10 mouse cellular contexts compared by ENCODE assay signal in the genomic region with DNA sequence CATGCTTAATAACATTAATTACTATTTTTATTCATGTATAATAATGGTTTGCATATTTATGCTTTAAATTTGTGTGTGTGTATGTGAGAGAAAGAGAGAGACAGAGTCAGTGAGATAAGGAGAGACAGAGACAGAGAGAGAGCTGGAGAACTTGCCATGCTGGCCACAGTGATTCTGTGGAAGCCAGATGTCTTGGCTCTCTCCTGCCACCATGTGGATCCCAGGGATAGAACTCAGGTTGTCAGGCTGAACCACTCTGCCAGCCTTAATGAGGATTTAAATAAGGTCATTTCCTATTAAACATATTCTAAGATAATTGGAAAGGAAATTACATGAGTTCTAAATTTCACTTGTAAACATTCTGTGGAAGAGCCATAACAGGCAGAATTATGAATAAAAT.
DNase-seq lines count a peak whose midpoint lies in the region; ATAC-seq and TF ChIP-seq lines count a peak whose summit lies in the region.
"Had no signal": no experiment of that assay in that cellular context is flagged by ENCODE, and none has a peak within 500 bp of the region (broad histone marks: within the 10 kb centered on the region; RNA-seq: fewer than 3 reads in every experiment).

No protein-coding gene starts in this region.

- no peak overlapping the region for H3K27ac ChIP-seq in forebrain, postnatal 0 days (ENCODE audit: low read depth, low read length)
- no peak overlapping the region for H3K27ac ChIP-seq in midbrain, embryonic 14.5 days (replicated peaks; ENCODE audit: low read depth, low read length)
- H3K27ac ChIP-seq: embryonic facial prominence, embryonic 15.5 days; limb, embryonic 13.5 days had no signal

- no peaks in the 10 kb centered on the region for H3K79me2 ChIP-seq in C2C12 (ENCODE audit: control insufficient read depth, insufficient read depth)

- no peaks in the 10 kb centered on the region for H3K36me3 ChIP-seq in C2C12 (ENCODE audit: control insufficient read depth, insufficient read depth)
- no peaks in the 10 kb centered on the region for H3K36me3 ChIP-seq in forebrain, postnatal 0 days (ENCODE audit: insufficient read depth)
- no peaks in the 10 kb centered on the region for H3K36me3 ChIP-seq in midbrain, embryonic 14.5 days (ENCODE audit: control insufficient read depth, insufficient read depth, low read length)
- H3K36me3 ChIP-seq: embryonic facial prominence, embryonic 15.5 days; limb, embryonic 13.5 days had no signal

- ATAC-seq in forebrain, postnatal 0 days: peak; percentile 53; the same call in 1 of the 2 replicates
- peak; percentile 72; the same call in 1 of the 2 replicates for ATAC-seq in midbrain, embryonic 14.5 days (ENCODE audit: low FRiP score, low TSS enrichment)

- H3K4me1 ChIP-seq in forebrain, postnatal 0 days (ENCODE audit: insufficient read depth): no peaks in the 10 kb centered on the region
- H3K4me1 ChIP-seq in midbrain, embryonic 14.5 days (ENCODE audit: control insufficient read depth, insufficient read depth, low read length): no peaks in the 10 kb centered on the region
- H3K4me1 ChIP-seq: embryonic facial prominence, embryonic 15.5 days; limb, embryonic 13.5 days had no signal

- H3ac ChIP-seq in C2C12 (ENCODE audit: control insufficient read depth, insufficient read length, low read depth): no peak overlapping the region

- peak; percentile 35 for TF ChIP-seq CTCF in C2C12 (IDR thresholded peaks at IDR 0.05; ENCODE audit: control insufficient read depth, insufficient read depth, insufficient read length)
- peak; percentile 71 for TF ChIP-seq CTCF in forebrain, postnatal 0 days (IDR thresholded peaks at IDR 0.05; ENCODE audit: low read depth)

- no peak overlapping the region for H3K4me2 ChIP-seq in forebrain, postnatal 0 days (ENCODE audit: low read depth)
- H3K4me2 ChIP-seq in midbrain, embryonic 14.5 days (ENCODE audit: low read length): no peak overlapping the region
- H3K4me2 ChIP-seq: embryonic facial prominence, embryonic 15.5 days; limb, embryonic 13.5 days had no signal

- no peaks in the 10 kb centered on the region for H3K79me3 ChIP-seq in C2C12 (ENCODE audit: low read depth)

- H3K27me3 ChIP-seq in C2C12 (ENCODE audit: control insufficient read depth, insufficient read depth, insufficient read length): no peaks in the 10 kb centered on the region
- no peaks in the 10 kb centered on the region for H3K27me3 ChIP-seq in forebrain, postnatal 0 days (ENCODE audit: insufficient read depth, low read length)
- no peaks in the 10 kb centered on the region for H3K27me3 ChIP-seq in midbrain, embryonic 14.5 days (ENCODE audit: control insufficient read depth, insufficient read depth, low read length)
- H3K27me3 ChIP-seq: embryonic facial prominence, embryonic 15.5 days; limb, embryonic 13.5 days had no signal

- peak; percentile 5 for DNase-seq in layer of hippocampus, adult 11-12 months (ENCODE audit: low spot score)
- DNase-seq in layer of hippocampus, postnatal 36 days: no peak
- peak; percentile 69 for DNase-seq in NIH3T3 (ENCODE audit: low read depth)
- peak; percentile 28 for DNase-seq in forebrain, postnatal 0 days
- peak; percentile 61 for DNase-seq in midbrain, embryonic 14.5 days
- no peak for DNase-seq in gastrocnemius, postnatal 10 days
- no peak for DNase-seq in urinary bladder, adult 2 months (ENCODE audit: low spot score)

- no peak overlapping the region for H3K9ac ChIP-seq in forebrain, postnatal 0 days
- H3K9ac ChIP-seq in midbrain, embryonic 14.5 days (replicated peaks; ENCODE audit: low read length): no peak overlapping the region
- H3K9ac ChIP-seq: embryonic facial prominence, embryonic 15.5 days; limb, embryonic 13.5 days had no signal

- H3K9me3 ChIP-seq in forebrain, postnatal 0 days (ENCODE audit: low read length): no peaks in the 10 kb centered on the region
- H3K9me3 ChIP-seq in midbrain, embryonic 14.5 days (ENCODE audit: control insufficient read depth, low read length): no peaks in the 10 kb centered on the region
- H3K9me3 ChIP-seq: embryonic facial prominence, embryonic 15.5 days; limb, embryonic 13.5 days had no signal

- no peak overlapping the region for H3K4me3 ChIP-seq in C2C12 (ENCODE audit: insufficient read depth, poor library complexity, severe bottlenecking)
- H3K4me3 ChIP-seq in forebrain, postnatal 0 days (ENCODE audit: low read depth, low read length): no peak overlapping the region
- H3K4me3 ChIP-seq in midbrain, embryonic 14.5 days (replicated peaks; ENCODE audit: low read depth, low read length): no peak overlapping the region
- H3K4me3 ChIP-seq: embryonic facial prominence, embryonic 15.5 days; limb, embryonic 13.5 days had no signal

TF ChIP-seq in C2C12, 6 proteins besides CTCF, POLR2A, EP300 and RAD21:
- TF ChIP-seq USF1 (IDR thresholded peaks at IDR 0.05; ENCODE audit: low read depth) (no peak), MAX (IDR thresholded peaks at IDR 0.05) (no peak), MYOD1 (IDR thresholded peaks at IDR 0.05; ENCODE audit: control insufficient read depth, insufficient read length, low read depth) (no peak), MYOG (IDR thresholded peaks at IDR 0.05; ENCODE audit: control insufficient read depth, extremely low read depth, insufficient read length) (no peak), FOSL1 (IDR thresholded peaks at IDR 0.05; ENCODE audit: insufficient read depth, low read length, poor library complexity, severe bottlenecking) (no peak), CEBPB (IDR thresholded peaks at IDR 0.05; ENCODE audit: low read depth) (no peak)

Comparison
In these comparisons a context has a peak if more than half of its experiments do, and no peak if none do; other contexts are left out.
1. DNase-seq: peak in layer of hippocampus, adult 11-12 months (single experiment), NIH3T3 (single experiment), forebrain, postnatal 0 days (single experiment) and midbrain, embryonic 14.5 days (single experiment); none in layer of hippocampus, postnatal 36 days (0 of 2), gastrocnemius, postnatal 10 days (single experiment) and urinary bladder, adult 2 months (single experiment).